Mouse (Mus musculus) C2C12 (cell line): ENCODE data around the gene Rad51.

Experiments used
- CEBPB ChIP-seq: IDR thresholded peaks from one replicate; pipeline ENCODE4 v1.6.1; 2011; ENCODE audit warnings: low read depth, mild to moderate bottlenecking, control low read depth, moderate library complexity
- CTCF ChIP-seq: IDR thresholded peaks from one replicate; pipeline ENCODE4 v1.5.1; 2011; ENCODE audit not compliant: control insufficient read depth, insufficient read depth, insufficient read length
- FOSL1 ChIP-seq: IDR thresholded peaks from one replicate; pipeline ENCODE4 v1.8.0; 2011; ENCODE audit warnings: mild to moderate bottlenecking, low read length; ENCODE audit not compliant: poor library complexity, insufficient read depth, severe bottlenecking
- MAX ChIP-seq: IDR thresholded peaks from one replicate; pipeline ENCODE4 v1.6.1; 2011; ENCODE audit warnings: mild to moderate bottlenecking, control low read depth
- MYOD1 ChIP-seq: IDR thresholded peaks from one replicate; pipeline ENCODE4 v1.6.1; 2011; ENCODE audit warnings: low read depth; ENCODE audit not compliant: control insufficient read depth, insufficient read length
- MYOG ChIP-seq: IDR thresholded peaks from one replicate; pipeline ENCODE4 v1.6.1; 2011; ENCODE audit not compliant: control insufficient read depth, insufficient read length; ENCODE audit errors: extremely low read depth
- USF1 ChIP-seq: IDR thresholded peaks from one replicate; pipeline ENCODE4 v1.6.1; 2011; ENCODE audit warnings: low read depth, mild to moderate bottlenecking, control low read depth, moderate library complexity

- TF ChIP-seq MAX (no peak), CTCF (no peak), MYOG (no peak), FOSL1 (no peak), USF1 (no peak), MYOD1 (no peak), CEBPB (no peak)
Measured at GRCm38 (mm10) chr2:119101552-119101951, 11.0 kb upstream of the Rad51 start.
